Mouse (Mus musculus) liver, embryonic 14.5 days (tissue): ENCODE data around the gene Gm6020. TPM values are rescaled to one million over a fixed set of nuclear protein-coding genes. Genes with fewer than 3 reads are reported as not detected.

Experiments used
- ATAC-seq: fragments of 200-750 bp; cut with Nextera tagmentation; 2 replicates; pipeline ENCODE4 v1.8.0; 2017; ENCODE audit warnings: moderate number of reproducible peaks, mild to moderate bottlenecking, moderate library complexity; ENCODE audit not compliant: insufficient read depth
- DNase-seq, 3 experiments: peaks; one replicate each; pipeline ENCODE4 v3.0.0-alpha.2; 2012 to 2013; ENCODE audit warnings: low read depth in 3 of 3, low spot score in 3 of 3
- H3K27ac ChIP-seq: fragments of 300-500 bp; sonication (generic); 2 replicates; pipeline ENCODE4 v1.5.1; 2014; ENCODE audit warnings: moderate library complexity, mild to moderate bottlenecking, control low read depth, inconsistent platforms
- H3K27me3 ChIP-seq: fragments of 300-500 bp; sonication (generic); 2 replicates; pipeline ENCODE4 v1.6.1; 2014; ENCODE audit warnings: mild to moderate bottlenecking, low read length, moderate library complexity; ENCODE audit not compliant: control insufficient read depth, insufficient read depth
- H3K36me3 ChIP-seq: fragments of 300-500 bp; sonication (generic); replicated peaks from 2 replicates; pipeline ENCODE4 v1.6.1; 2014; ENCODE audit warnings: low read depth; ENCODE audit not compliant: control insufficient read depth, insufficient read depth
- H3K4me1 ChIP-seq, 2 experiments: fragments of 200-500 bp in 1 of 2; fragments of 300-500 bp in 1 of 2; sonication (generic) in 1 of 2; replicated peaks; 2 replicates each; pipeline ENCODE4 v1.6.1; 2012 to 2014; ENCODE audit warnings: antibody characterized with exemption in 1 of 2, inconsistent platforms in 1 of 2, low read length in 1 of 2; ENCODE audit not compliant: control insufficient read depth in 2 of 2, insufficient read depth in 2 of 2
- H3K4me2 ChIP-seq: fragments of 300-500 bp; sonication (generic); 2 replicates; pipeline ENCODE4 v1.6.1; 2014; ENCODE audit warnings: low read depth, mild to moderate bottlenecking, control low read depth, moderate library complexity
- H3K4me3 ChIP-seq, 2 experiments: fragments of 200-500 bp in 1 of 2; fragments of 300-500 bp in 1 of 2; sonication (generic) in 1 of 2; 2 replicates each; pipeline ENCODE4 v1.5.1; 2012 to 2014; ENCODE audit warnings: low read depth in 2 of 2, low read length in 2 of 2, mild to moderate bottlenecking in 2 of 2, control low read depth in 1 of 2, inconsistent platforms in 1 of 2, moderate library complexity in 1 of 2; ENCODE audit not compliant: insufficient read depth in 1 of 2
- H3K9ac ChIP-seq: fragments of 300-500 bp; sonication (generic); replicated peaks from 2 replicates; pipeline ENCODE4 v1.6.1; 2014; ENCODE audit warnings: mild to moderate bottlenecking, control low read depth, moderate library complexity
- H3K9me3 ChIP-seq: fragments of 300-500 bp; sonication (generic); 2 replicates; pipeline ENCODE4 v1.6.1; 2016; ENCODE audit warnings: low read length, mixed read lengths; ENCODE audit not compliant: control insufficient read depth
- CTCF ChIP-seq: IDR thresholded peaks from 2 replicates; pipeline ENCODE4 v1.5.1; 2016; ENCODE audit warnings: antibody characterized with exemption, low read depth, control low read depth
- EP300 ChIP-seq: IDR thresholded peaks from 2 replicates; pipeline ENCODE4 v1.6.1; 2016; ENCODE audit warnings: antibody characterized with exemption, low read depth
- WGBS: fragments of 180-500 bp; shearing (Covaris S2); extraction: QIAGEN DNeasy Blood & Tissue Kit; methylation state at CpG from one replicate; pipeline ENCODE4 v1.1.7; 2014; ENCODE audit not compliant: insufficient replicate concordance; 5-methylcytosine and 5-hydroxymethylcytosine counted together
- polyA plus RNA-seq, 2 experiments: library from polyadenylated mRNA; depleted of rRNA in 1 of 2; stranded (reverse) in 1 of 2; unstranded in 1 of 2; fragments of >200 nt; fragmentation: Nextera tagmentation in 1 of 2; extraction: Ambion mirVana in 1 of 2; gene quantifications; 2 replicates each; pipeline versions ENCODE4 v1.2.1 to v1.2.3; 2012 to 2014

Gm6020 gene
- polyA plus RNA-seq, 2 experiments: not detected

- H3K4me3 ChIP-seq: no peak overlapping the region
- no peaks in the 10 kb centered on the region; a peak in 2 of 4 replicates for H3K4me1 ChIP-seq
- no peaks in the 10 kb centered on the region for H3K9me3 ChIP-seq
- WGBS: 74% methylated on average over 6 of the region's 6 CpGs
- H3K9ac ChIP-seq: no peak overlapping the region
- no peak overlapping the region for H3K27ac ChIP-seq
- no peak overlapping the region for H3K4me2 ChIP-seq
- H3K27me3 ChIP-seq: no peaks in the 10 kb centered on the region
- ATAC-seq (no peak), DNase-seq (peak in 1 of 3 experiments; percentile 49)
- H3K36me3 ChIP-seq: no peaks in the 10 kb centered on the region
- no peak for TF ChIP-seq CTCF
- TF ChIP-seq EP300: no peak
These were observed 40.1 kb downstream of the Gm6020 start for GRCm38 (mm10) chr19:61223706-61224328.

DNA sequence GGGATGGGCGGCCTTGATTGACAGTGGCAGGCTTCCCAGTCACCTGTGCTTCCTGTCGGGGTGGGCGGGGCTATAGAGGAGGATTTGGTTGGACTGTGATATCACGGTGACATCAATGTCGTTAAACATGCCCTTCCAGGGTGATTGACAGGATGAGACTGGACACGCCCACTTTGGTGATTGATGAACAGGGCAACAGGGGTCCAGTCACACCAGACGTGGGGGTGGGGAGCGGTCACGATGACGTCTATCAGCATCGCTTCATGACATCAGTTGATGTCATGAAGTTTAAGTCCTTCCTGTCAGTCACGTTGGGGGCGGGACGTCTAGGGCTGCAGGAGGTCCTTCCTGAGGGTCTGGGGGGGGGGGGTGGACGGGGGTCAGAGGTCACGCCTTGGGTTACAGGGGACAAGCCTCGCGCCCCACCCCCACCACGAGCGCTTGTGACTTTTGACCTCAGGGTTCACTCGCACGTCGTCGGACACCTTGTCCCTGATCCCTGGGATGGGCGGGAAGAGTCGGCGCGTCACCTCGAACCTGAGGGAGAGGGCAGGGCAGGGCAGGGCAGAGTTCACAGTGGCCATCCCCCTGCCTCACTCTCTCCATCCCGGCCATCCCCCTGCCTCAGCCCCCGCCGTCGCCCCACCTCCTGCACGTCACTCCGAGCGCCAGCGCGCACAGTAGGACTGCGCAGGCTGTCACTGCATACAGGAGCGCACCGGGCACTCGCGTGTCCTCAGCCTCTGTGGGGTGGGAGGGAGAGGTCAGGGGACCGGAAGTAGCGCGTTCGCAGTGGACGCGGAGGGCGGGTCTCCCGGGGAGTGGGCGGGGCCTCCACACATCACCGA, 41.2 kb downstream of the Gm6020 start:
- peak overlapping the region; percentile 42 to 57 for H3K4me3 ChIP-seq
- ATAC-seq (no peak; the same call in 1 of the 2 replicates), DNase-seq (no peak)
- H3K27ac ChIP-seq: no peak overlapping the region
- no peaks in the 10 kb centered on the region; a peak in 2 of 4 replicates for H3K4me1 ChIP-seq
- H3K9ac ChIP-seq: no peak overlapping the region
- no peaks in the 10 kb centered on the region for H3K9me3 ChIP-seq
- no peak for TF ChIP-seq CTCF
- TF ChIP-seq EP300: no peak
- H3K4me2 ChIP-seq: peak overlapping the region; percentile 63
- H3K27me3 ChIP-seq: no peaks in the 10 kb centered on the region
- no peaks in the 10 kb centered on the region for H3K36me3 ChIP-seq
- WGBS: 38% methylated on average over 51 of the region's 53 CpGs

DNA sequence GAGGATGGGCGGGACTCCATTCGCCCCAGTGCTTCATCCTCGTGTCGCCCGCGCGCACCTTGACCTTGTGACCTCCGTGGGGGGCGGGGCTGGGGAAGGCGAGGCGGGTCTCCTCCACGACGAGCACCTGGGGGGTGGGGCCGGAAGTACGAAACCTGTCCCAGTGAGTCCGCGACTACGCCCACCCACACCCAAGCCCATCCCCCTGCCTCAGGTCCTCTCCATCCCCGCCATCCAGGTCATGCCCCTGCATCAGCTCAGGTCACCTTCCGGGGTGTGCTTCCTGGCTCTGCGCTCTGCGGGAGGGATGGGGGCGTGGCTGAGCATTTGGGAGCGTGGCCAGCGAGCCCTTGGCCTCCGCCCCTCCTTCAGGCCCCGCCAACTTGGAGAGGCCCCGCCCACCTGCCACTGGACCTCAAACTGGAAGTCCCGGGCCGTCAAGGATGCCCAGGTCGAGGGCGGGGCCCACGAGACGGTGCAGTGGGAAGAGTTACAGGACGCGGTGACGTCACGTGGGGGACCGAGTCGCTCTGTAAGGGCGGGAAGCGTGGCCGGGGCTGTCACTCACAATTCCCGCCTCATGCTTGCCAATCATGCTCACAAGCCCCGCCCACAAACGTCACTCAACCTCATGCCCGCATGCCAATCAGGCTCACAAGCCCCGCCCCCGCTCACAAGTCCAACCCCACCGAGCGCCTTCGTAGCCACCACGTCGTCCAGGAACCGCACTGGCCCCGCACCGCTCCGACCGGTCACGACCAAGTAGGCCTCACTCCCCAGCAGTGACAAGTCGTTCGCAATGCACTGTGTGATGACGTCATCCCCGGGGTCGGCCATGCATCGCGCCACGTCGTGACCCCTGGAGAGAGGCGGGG, 42.1 kb downstream of the Gm6020 start:
- Histone ChIP-seq H3K27ac (peak overlapping the region; percentile 31), H3K27me3 (no peaks in the 10 kb centered on the region), H3K36me3 (no peaks in the 10 kb centered on the region), H3K4me1 (no peaks in the 10 kb centered on the region; a peak in 2 of 4 replicates), H3K4me3 (peak overlapping the region; percentile 57 to 60), H3K9me3 (no peaks in the 10 kb centered on the region), H3K4me2 (peak overlapping the region; percentile 63), H3K9ac (no peak overlapping the region)
- ATAC-seq (peak; percentile 45), DNase-seq (peak; percentile 56 to 67 (median 64))
- TF ChIP-seq CTCF (no peak), EP300 (no peak)
- WGBS: 4% methylated on average over 70 of the region's 70 CpGs

- Histone ChIP-seq H3K4me3 (peak overlapping the region; percentile 57 to 60), H3K4me1 (no peaks in the 10 kb centered on the region; a peak in 2 of 4 replicates), H3K27me3 (no peaks in the 10 kb centered on the region), H3K9ac (no peak overlapping the region), H3K27ac (peak overlapping the region; percentile 31), H3K9me3 (no peaks in the 10 kb centered on the region), H3K4me2 (peak overlapping the region; percentile 63), H3K36me3 (no peaks in the 10 kb centered on the region)
- ATAC-seq (peak; percentile 21; the same call in 1 of the 2 replicates), DNase-seq (peak in 1 of 3 experiments; percentile 42)
- 1% methylated on average over 71 of the region's 71 CpGs for WGBS
- TF ChIP-seq EP300 (no peak), CTCF (no peak)
These were observed 42.8 kb downstream of the Gm6020 start for GRCm38 (mm10) chr19:61226401-61226927.
